ENCODE assay signal across 11 mouse cellular contexts in the genomic region with DNA sequence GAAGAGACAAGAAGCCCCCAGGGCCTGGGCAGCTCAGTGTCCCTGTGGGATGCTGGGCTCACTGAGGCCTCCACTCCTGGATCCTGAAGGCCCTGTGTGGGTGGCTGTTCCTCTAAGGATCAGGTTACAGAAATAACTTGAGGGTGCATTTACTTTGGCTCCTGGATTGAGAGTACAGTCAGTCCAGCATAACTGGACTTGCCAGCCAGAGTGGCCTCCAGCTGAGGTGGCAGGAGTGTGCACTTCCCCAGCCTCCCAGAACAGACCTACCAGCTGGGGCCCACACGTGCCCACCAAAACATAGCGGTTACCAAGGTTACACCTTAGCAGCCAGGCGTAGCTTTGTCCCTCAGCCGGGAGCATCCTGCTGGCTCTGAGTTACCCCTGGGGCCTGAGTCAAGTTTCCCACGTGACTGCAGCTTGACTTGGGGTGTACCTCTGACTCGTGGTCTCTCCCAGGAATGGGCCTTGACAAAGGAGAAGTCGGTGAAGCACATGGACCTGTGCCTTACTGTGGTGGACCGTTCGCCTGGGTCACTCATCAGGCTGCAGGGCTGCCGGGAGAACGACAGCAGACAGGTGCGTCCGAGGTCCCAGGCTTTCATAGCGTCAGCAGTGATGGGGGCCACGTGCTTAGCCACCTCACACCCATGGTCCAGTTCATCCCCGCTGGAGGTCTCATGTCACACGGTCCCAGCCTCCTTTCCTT.
DNase-seq lines count a peak whose midpoint lies in the region; ATAC-seq and TF ChIP-seq lines count a peak whose summit lies in the region.
"Had no signal": no experiment of that assay in that cellular context is flagged by ENCODE, and none has a peak within 500 bp of the region (broad histone marks: within the 10 kb centered on the region; RNA-seq: fewer than 3 reads in every experiment).

No protein-coding gene starts in this region.

- POLR2A ChIA-PET in Patski (lab: Charles Lee) = interaction anchor here (1.0 kb wide), 1 partner anchor 9 kb away, joined by 4 read pairs; no protein-coding TSS in a partner anchor

- in situ Hi-C loops in Patski (cut with MboI; ENCODE audit: low pct_unique_long_range_greater_than_20kb) = loop anchor here (5.0 kb wide), 1 partner anchor 58 kb away; no protein-coding TSS in a partner anchor

- H3K4me1 ChIP-seq in limb, embryonic 14.5 days (ENCODE audit: control insufficient read depth, insufficient read depth, low read length) = no peaks in the 10 kb centered on the region
- peaks cover 7% of the 10 kb centered on the region; the same call in 1 of the 2 replicates for H3K4me1 ChIP-seq in limb, embryonic 10.5 days
- H3K4me1 ChIP-seq in hindbrain, embryonic 11.5 days (replicated peaks; ENCODE audit: control insufficient read depth, insufficient read depth, low read length) = no peaks in the 10 kb centered on the region
- H3K4me1 ChIP-seq in midbrain, embryonic 15.5 days = 0 out of 2 replicates have a peak, but pooled peaks cover 3% of the 10 kb centered on the region

- DNase-seq in limb, embryonic 14.5 days (ENCODE audit: low spot score) = no peak
- no peak for DNase-seq in limb, embryonic 10.5 days (ENCODE audit: low spot score)
- DNase-seq in Patski (ENCODE audit: low read depth, low spot score) = peak; percentile 81
- peak; percentile 36 for DNase-seq in hindbrain, embryonic 11.5 days (ENCODE audit: low spot score)
- no peak for DNase-seq in urinary bladder, postnatal 14 days (ENCODE audit: low spot score)
- DNase-seq in thymus, postnatal 4 days = no peak
- DNase-seq: gastrocnemius, postnatal 25 days; liver, postnatal 0 days; right cerebral cortex, postnatal 4 days had no signal

- H3K27me3 ChIP-seq in limb, embryonic 14.5 days (ENCODE audit: control insufficient read depth, insufficient read depth, low read length) = no peaks in the 10 kb centered on the region
- H3K27me3 ChIP-seq in limb, embryonic 10.5 days (ENCODE audit: low read depth, poor library complexity, severe bottlenecking) = no peaks in the 10 kb centered on the region
- no peaks in the 10 kb centered on the region for H3K27me3 ChIP-seq in Patski
- no peaks in the 10 kb centered on the region for H3K27me3 ChIP-seq in hindbrain, embryonic 11.5 days (ENCODE audit: control insufficient read depth, insufficient read depth, low read length)
- no peaks in the 10 kb centered on the region for H3K27me3 ChIP-seq in midbrain, embryonic 15.5 days (replicated peaks)
- H3K27me3 ChIP-seq: forebrain, embryonic 12.5 days had no signal

- TF ChIP-seq CTCF in Patski (IDR thresholded peaks at IDR 0.05) = no peak

- H3K36me3 ChIP-seq in limb, embryonic 14.5 days (ENCODE audit: control insufficient read depth, insufficient read depth, low read length) = peaks cover 74% of the 10 kb centered on the region
- H3K36me3 ChIP-seq in limb, embryonic 10.5 days = peaks cover 96% of the 10 kb centered on the region
- peaks cover 5% of the 10 kb centered on the region; the same call in 1 of the 2 replicates for H3K36me3 ChIP-seq in hindbrain, embryonic 11.5 days (ENCODE audit: control insufficient read depth, insufficient read depth, low read length)
- H3K36me3 ChIP-seq in midbrain, embryonic 15.5 days (replicated peaks) = peaks cover 38% of the 10 kb centered on the region; the same call in 1 of the 2 replicates

- H3K9me3 ChIP-seq in limb, embryonic 14.5 days (ENCODE audit: control insufficient read depth, low read length) = no peaks in the 10 kb centered on the region
- no peaks in the 10 kb centered on the region for H3K9me3 ChIP-seq in limb, embryonic 10.5 days (replicated peaks)
- H3K9me3 ChIP-seq in hindbrain, embryonic 11.5 days (ENCODE audit: control insufficient read depth, low read length) = no peaks in the 10 kb centered on the region
- no peaks in the 10 kb centered on the region for H3K9me3 ChIP-seq in midbrain, embryonic 15.5 days
- H3K9me3 ChIP-seq: forebrain, embryonic 12.5 days had no signal

- ATAC-seq in limb, embryonic 14.5 days (ENCODE audit: low FRiP score, low read depth) = 0 out of 2 replicates have a peak, but pooled peaks have one; percentile 34
- ATAC-seq in Patski = peak; percentile 78
- ATAC-seq in hindbrain, embryonic 11.5 days (ENCODE audit: low FRiP score) = 0 out of 2 replicates have a peak, but pooled peaks have one; percentile 27
- 0 out of 2 replicates have a peak, but pooled peaks have one; percentile 42 for ATAC-seq in midbrain, embryonic 15.5 days (replicated peaks)
- ATAC-seq: liver, postnatal 0 days had no signal

- H3K27ac ChIP-seq in limb, embryonic 14.5 days (replicated peaks; ENCODE audit: low read depth, low read length) = no peak overlapping the region
- no peak overlapping the region for H3K27ac ChIP-seq in limb, embryonic 10.5 days
- H3K27ac ChIP-seq in hindbrain, embryonic 11.5 days (ENCODE audit: low read depth, low read length) = no peak overlapping the region
- H3K27ac ChIP-seq in midbrain, embryonic 15.5 days = no peak overlapping the region
- H3K27ac ChIP-seq: forebrain, embryonic 12.5 days had no signal

- no peak overlapping the region for H3K4me3 ChIP-seq in limb, embryonic 14.5 days (replicated peaks; ENCODE audit: low read length)
- H3K4me3 ChIP-seq in limb, embryonic 10.5 days = no peak overlapping the region
- H3K4me3 ChIP-seq in hindbrain, embryonic 11.5 days (ENCODE audit: low read depth, low read length) = no peak overlapping the region
- no peak overlapping the region for H3K4me3 ChIP-seq in midbrain, embryonic 15.5 days
- H3K4me3 ChIP-seq: forebrain, embryonic 12.5 days had no signal

- TF ChIP-seq POLR2A in limb, embryonic 14.5 days (IDR thresholded peaks at IDR 0.05; ENCODE audit: borderline replicate concordance, extremely low read depth, insufficient read depth, insufficient read length) = no peak

- WGBS in limb, embryonic 14.5 days = 76% methylated on average over 17 of the region's 17 CpGs
- WGBS in limb, embryonic 10.5 days = 80% methylated on average over 17 of the region's 17 CpGs
- WGBS in hindbrain, embryonic 11.5 days = 64% methylated on average over 17 of the region's 17 CpGs
- 63% methylated on average over 17 of the region's 17 CpGs for WGBS in midbrain, embryonic 15.5 days

- CTCF ChIA-PET in Patski (lab: Charles Lee) = interaction anchor here (1.2 to 2.4 kb wide), 4 partner anchors 9 to 273 kb away, joined by 3 to 5 read pairs (median 4); no protein-coding TSS in a partner anchor

- no peak overlapping the region for H3K4me2 ChIP-seq in limb, embryonic 14.5 days (replicated peaks; ENCODE audit: low read depth, low read length, severe bottlenecking)
- H3K4me2 ChIP-seq in hindbrain, embryonic 11.5 days (replicated peaks; ENCODE audit: low read depth, low read length) = no peak overlapping the region
- no peak overlapping the region for H3K4me2 ChIP-seq in midbrain, embryonic 15.5 days
- H3K4me2 ChIP-seq: forebrain, embryonic 12.5 days had no signal

- H3K9ac ChIP-seq in limb, embryonic 14.5 days (ENCODE audit: low read depth, low read length, severe bottlenecking) = no peak overlapping the region
- H3K9ac ChIP-seq in hindbrain, embryonic 11.5 days (ENCODE audit: low read depth, low read length) = no peak overlapping the region
- no peak overlapping the region for H3K9ac ChIP-seq in midbrain, embryonic 15.5 days
- H3K9ac ChIP-seq: forebrain, embryonic 12.5 days; liver, postnatal 0 days had no signal

Comparison
In these comparisons a context has a peak if more than half of its experiments do, and no peak if none do; other contexts are left out.
1. ATAC-seq: peak in every context shown above with its lines; median percentile 78 in Patski; 42 in midbrain, embryonic 15.5 days; 34 in limb, embryonic 14.5 days; 27 in hindbrain, embryonic 11.5 days.
2. DNase-seq: peak in Patski (single experiment) and hindbrain, embryonic 11.5 days (single experiment); none in limb, embryonic 14.5 days (single experiment), limb, embryonic 10.5 days (single experiment), urinary bladder, postnatal 14 days (single experiment) and thymus, postnatal 4 days (single experiment).